Mouse (Mus musculus): ENCODE measurements around the gene Sppl3. TPM values are rescaled to one million over a fixed set of nuclear protein-coding genes. Genes with fewer than 3 reads are reported as not detected.

The Sppl3 gene
- total and polyA plus RNA-seq, 2 experiments, result 8.7 to 24.0 TPM

DNA sequence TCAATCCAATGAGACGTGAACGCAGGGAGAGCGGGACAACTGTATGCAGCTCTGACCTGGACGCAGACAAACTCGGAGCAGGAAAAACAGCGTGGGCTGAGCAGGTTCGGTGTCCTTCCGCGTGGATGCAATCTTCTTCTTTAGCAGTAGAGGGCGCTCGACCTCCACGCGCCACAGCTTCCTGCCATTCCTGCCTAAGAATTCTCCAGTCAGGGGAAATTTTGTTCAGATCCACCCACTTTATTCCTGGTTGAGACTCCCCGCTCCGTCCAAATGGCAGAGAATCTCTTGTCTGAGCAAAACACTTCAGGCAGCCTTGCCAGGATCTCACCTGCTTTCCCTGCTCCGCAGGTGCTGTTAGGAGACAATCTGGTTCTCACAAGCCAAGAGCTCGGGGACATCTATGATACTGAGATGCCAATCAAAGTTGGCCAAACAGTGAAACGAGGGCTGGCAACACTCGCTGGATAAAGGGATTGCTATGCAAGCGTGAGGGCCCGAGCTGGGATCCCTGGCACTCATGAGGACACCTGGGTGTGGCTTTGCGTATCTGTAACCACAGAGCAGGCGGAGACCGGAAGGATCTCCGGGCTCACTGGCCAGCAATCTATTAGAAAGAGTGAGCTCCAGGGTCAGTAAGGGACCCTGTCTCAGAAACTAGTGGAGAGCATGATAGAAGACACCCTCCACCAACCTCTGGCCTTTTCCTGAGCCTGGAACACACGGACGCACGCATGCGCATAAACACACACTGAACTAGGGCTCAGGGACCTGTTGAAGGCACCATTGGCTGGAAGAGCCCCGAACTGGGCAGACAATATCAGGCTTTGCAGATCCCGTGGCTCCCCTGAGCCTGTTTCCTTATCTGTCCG is 31.5 kb upstream of the Sppl3 start:
- H3K79me2 ChIP-seq (ENCODE audit: control insufficient read depth, insufficient read depth, low read length), result no peaks in the 10 kb centered on the region
- DNase-seq (ENCODE audit: extremely low read depth, low read depth, low spot score), result no peak
- TF ChIP-seq CTCF (IDR thresholded peaks at IDR 0.05; ENCODE audit: low read depth, low read length) (peak; percentile 99), POLR2A (IDR thresholded peaks at IDR 0.05; ENCODE audit: extremely low read depth, insufficient read depth, low read length) (no peak)
- H3K36me3 ChIP-seq (ENCODE audit: control insufficient read depth, insufficient read depth, low read length), result peaks cover 6% of the 10 kb centered on the region; the same call in 1 of the 2 replicates
- H3K9ac ChIP-seq (ENCODE audit: low read depth, low read length), result peak overlapping the region; percentile 1; the same call in 1 of the 2 replicates
- H3K4me1 ChIP-seq (ENCODE audit: control insufficient read depth, insufficient read depth, low read length), result peaks cover 3% of the 10 kb centered on the region
- H3K27ac ChIP-seq (replicated peaks; ENCODE audit: insufficient read depth, low read depth, low read length), result no peak overlapping the region
- H3K27me3 ChIP-seq (ENCODE audit: control insufficient read depth, insufficient read depth, low read length), result no peaks in the 10 kb centered on the region
- peak overlapping the region; percentile 10; the same call in 1 of the 2 replicates for H3K4me3 ChIP-seq (ENCODE audit: insufficient read depth, low read depth, low read length)
- 25% methylated on average over 32 of the region's 32 CpGs for WGBS

DNA sequence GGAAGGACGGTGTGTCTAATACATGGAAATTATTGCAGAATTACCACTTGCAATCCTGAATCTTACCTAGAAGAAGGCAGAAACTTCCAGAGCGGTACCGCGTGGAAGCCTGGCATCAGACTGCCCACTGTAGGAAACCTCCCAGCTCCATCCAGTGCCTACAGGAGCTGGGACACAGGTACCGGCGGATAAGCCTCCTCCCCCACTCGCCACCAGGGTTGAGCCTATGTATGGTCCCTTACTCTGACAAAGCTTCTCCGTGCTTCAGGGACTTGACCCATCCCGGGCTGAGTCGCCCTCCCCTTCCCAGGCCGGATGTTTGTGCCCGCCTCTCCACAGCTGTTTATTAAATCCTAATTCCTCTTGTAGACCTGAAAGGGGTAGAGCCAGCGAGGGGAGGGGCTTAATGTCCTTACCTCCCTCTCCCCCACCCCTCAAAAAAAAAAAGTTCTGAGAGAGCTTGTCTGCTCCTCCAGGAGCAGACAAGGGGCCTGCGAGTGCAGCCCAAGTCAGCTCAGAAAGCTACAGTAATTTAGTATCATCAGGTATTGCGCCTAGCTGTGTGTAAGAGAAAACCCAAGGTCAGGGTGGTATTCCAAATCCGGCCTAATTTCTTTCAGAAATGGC is 30.7 kb upstream of the Sppl3 start:
- Histone ChIP-seq H3K9ac (ENCODE audit: low read depth, low read length) (0 out of 2 replicates have a peak overlapping the region, but pooled peaks have one; percentile 1), H3K27ac (replicated peaks; ENCODE audit: insufficient read depth, low read depth, low read length) (no peak overlapping the region), H3K36me3 (ENCODE audit: control insufficient read depth, insufficient read depth, low read length) (peaks cover 4% of the 10 kb centered on the region; the same call in 1 of the 2 replicates), H3K27me3 (ENCODE audit: control insufficient read depth, insufficient read depth, low read length) (no peaks in the 10 kb centered on the region), H3K79me2 (ENCODE audit: control insufficient read depth, insufficient read depth, low read length) (no peaks in the 10 kb centered on the region), H3K4me1 (ENCODE audit: control insufficient read depth, insufficient read depth, low read length) (peaks cover 7% of the 10 kb centered on the region), H3K4me3 (ENCODE audit: insufficient read depth, low read depth, low read length) (no peak overlapping the region)
- 66% methylated on average over 16 of the region's 16 CpGs for WGBS
- DNase-seq (ENCODE audit: extremely low read depth, low read depth, low spot score), result no peak
- TF ChIP-seq POLR2A (IDR thresholded peaks at IDR 0.05; ENCODE audit: extremely low read depth, insufficient read depth, low read length), result no peak
- no peak for TF ChIP-seq CTCF (IDR thresholded peaks at IDR 0.05; ENCODE audit: low read depth, low read length)

DNA sequence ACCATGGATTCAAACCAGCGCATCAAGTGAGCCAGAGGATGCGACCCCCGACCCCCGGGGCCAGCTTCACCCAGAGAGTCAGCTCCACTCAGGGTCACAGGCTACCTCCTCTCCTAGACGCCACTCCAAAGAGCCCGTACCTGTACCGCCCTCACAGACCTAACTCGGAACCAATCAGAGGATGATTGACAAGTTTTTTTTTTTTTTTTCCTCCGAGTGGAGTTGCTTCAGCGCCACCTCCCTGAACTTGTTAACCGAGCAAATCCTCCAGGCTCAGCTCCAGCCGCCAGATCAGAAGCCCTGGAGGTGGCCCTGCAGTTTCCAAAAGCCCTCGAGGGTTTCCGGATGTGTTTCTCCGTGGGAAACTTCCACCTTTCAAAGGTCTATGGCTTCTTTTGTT is 28.9 kb upstream of the Sppl3 start:
- DNase-seq (ENCODE audit: extremely low read depth, low read depth, low spot score), result no peak
- Histone ChIP-seq H3K4me1 (ENCODE audit: control insufficient read depth, insufficient read depth, low read length) (peaks cover 7% of the 10 kb centered on the region), H3K36me3 (ENCODE audit: control insufficient read depth, insufficient read depth, low read length) (no peaks in the 10 kb centered on the region), H3K27me3 (ENCODE audit: control insufficient read depth, insufficient read depth, low read length) (no peaks in the 10 kb centered on the region), H3K27ac (replicated peaks; ENCODE audit: insufficient read depth, low read depth, low read length) (no peak overlapping the region), H3K4me3 (ENCODE audit: insufficient read depth, low read depth, low read length) (no peak overlapping the region), H3K9ac (ENCODE audit: low read depth, low read length) (no peak overlapping the region), H3K79me2 (ENCODE audit: control insufficient read depth, insufficient read depth, low read length) (no peaks in the 10 kb centered on the region)
- WGBS, result 68% methylated on average over 15 of the region's 15 CpGs
- TF ChIP-seq POLR2A (IDR thresholded peaks at IDR 0.05; ENCODE audit: extremely low read depth, insufficient read depth, low read length) (no peak), CTCF (IDR thresholded peaks at IDR 0.05; ENCODE audit: low read depth, low read length) (no peak)

DNA sequence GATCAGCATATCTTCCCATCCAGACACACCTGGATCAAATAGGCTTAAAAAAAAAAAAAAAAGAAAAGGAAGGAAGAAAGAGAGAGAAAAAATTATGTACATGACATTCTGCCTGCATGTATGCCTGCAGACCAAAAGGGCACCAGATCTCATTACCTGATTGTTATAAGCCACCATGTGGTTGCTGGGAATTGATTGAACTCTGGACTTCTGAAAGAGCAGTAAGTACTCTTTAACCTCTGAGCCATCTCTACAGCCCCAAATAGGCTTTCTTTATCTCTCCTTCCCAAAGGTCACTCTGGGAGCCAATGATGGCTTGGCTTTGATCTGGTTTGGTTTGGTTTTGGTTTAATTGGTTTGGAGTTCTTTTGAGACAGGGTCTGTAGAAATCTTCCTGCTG is 25.9 kb upstream of the Sppl3 start:
- H3K27ac ChIP-seq (replicated peaks; ENCODE audit: insufficient read depth, low read depth, low read length), result peak overlapping the region; percentile 21; the same call in 1 of the 2 replicates
- DNase-seq (ENCODE audit: extremely low read depth, low read depth, low spot score), result peak; percentile 87
- TF ChIP-seq POLR2A (IDR thresholded peaks at IDR 0.05; ENCODE audit: extremely low read depth, insufficient read depth, low read length) (no peak), CTCF (IDR thresholded peaks at IDR 0.05; ENCODE audit: low read depth, low read length) (no peak)
- H3K27me3 ChIP-seq (ENCODE audit: control insufficient read depth, insufficient read depth, low read length), result no peaks in the 10 kb centered on the region
- H3K4me3 ChIP-seq (ENCODE audit: insufficient read depth, low read depth, low read length), result no peak overlapping the region
- H3K79me2 ChIP-seq (ENCODE audit: control insufficient read depth, insufficient read depth, low read length), result no peaks in the 10 kb centered on the region
- no peak overlapping the region for H3K9ac ChIP-seq (ENCODE audit: low read depth, low read length)
- H3K4me1 ChIP-seq (ENCODE audit: control insufficient read depth, insufficient read depth, low read length), result peaks cover 7% of the 10 kb centered on the region
- H3K36me3 ChIP-seq (ENCODE audit: control insufficient read depth, insufficient read depth, low read length), result no peaks in the 10 kb centered on the region

DNA sequence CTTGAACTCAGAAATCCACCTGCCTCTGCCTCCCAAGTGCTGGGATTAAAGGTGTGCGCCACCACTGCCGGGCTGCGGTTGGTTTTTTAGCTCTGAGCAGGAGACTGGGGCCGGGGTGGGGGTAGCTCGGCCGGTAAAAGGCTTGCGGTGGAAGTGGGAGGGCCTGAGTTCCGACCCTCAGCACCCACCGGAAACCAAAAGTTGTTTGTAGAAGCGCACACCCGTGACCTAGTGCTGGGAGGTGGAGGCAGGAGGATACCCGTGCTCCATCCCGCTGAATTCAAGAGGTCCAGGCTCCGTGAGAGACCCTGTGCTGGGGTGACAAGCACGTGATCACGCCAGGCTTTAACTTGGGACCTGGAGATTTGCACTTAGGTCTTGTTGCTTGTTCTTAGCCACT is 14.5 kb upstream of the Sppl3 start:
- no peak overlapping the region for H3K9ac ChIP-seq (ENCODE audit: low read depth, low read length)
- H3K4me3 ChIP-seq (ENCODE audit: insufficient read depth, low read depth, low read length), result no peak overlapping the region
- no peaks in the 10 kb centered on the region for H3K27me3 ChIP-seq (ENCODE audit: control insufficient read depth, insufficient read depth, low read length)
- no peak for TF ChIP-seq POLR2A (IDR thresholded peaks at IDR 0.05; ENCODE audit: extremely low read depth, insufficient read depth, low read length)
- no peak for TF ChIP-seq CTCF (IDR thresholded peaks at IDR 0.05; ENCODE audit: low read depth, low read length)
- H3K79me2 ChIP-seq (ENCODE audit: control insufficient read depth, insufficient read depth, low read length), result no peaks in the 10 kb centered on the region
- no peak overlapping the region for H3K27ac ChIP-seq (replicated peaks; ENCODE audit: insufficient read depth, low read depth, low read length)
- no peaks in the 10 kb centered on the region for H3K36me3 ChIP-seq (ENCODE audit: control insufficient read depth, insufficient read depth, low read length)
- whole genome bisulfite sequencing, result 79% methylated on average over 16 of the region's 16 CpGs
- no peak for DNase-seq (ENCODE audit: extremely low read depth, low read depth, low spot score)
- H3K4me1 ChIP-seq (ENCODE audit: control insufficient read depth, insufficient read depth, low read length), result no peaks in the 10 kb centered on the region
